8 mouse cellular contexts compared by ENCODE assay signal in genomic region chr1:93100243-93100575, GRCm38 (mm10). TPM values are rescaled to one million over a fixed set of nuclear protein-coding genes. Genes with fewer than 3 reads are reported as not detected.
DNase-seq lines count a peak whose midpoint lies in the region; ATAC-seq and TF ChIP-seq lines count a peak whose summit lies in the region.

No protein-coding gene starts in this region.

- H3K9me3 ChIP-seq in embryonic facial prominence, embryonic 10.5 days, result no peaks in the 10 kb centered on the region
- no peaks in the 10 kb centered on the region for H3K9me3 ChIP-seq in heart, embryonic 15.5 days (replicated peaks)
- no peaks in the 10 kb centered on the region for H3K9me3 ChIP-seq in limb, embryonic 14.5 days (ENCODE audit: control insufficient read depth, low read length)
- no peaks in the 10 kb centered on the region for H3K9me3 ChIP-seq in stomach, embryonic 15.5 days

- no peak overlapping the region for H3K27ac ChIP-seq in liver, adult 2 months (replicated peaks; ENCODE audit: insufficient read depth, low read depth, low read length)
- peak overlapping the region; percentile 79 for H3K27ac ChIP-seq in embryonic facial prominence, embryonic 10.5 days (replicated peaks)
- no peak overlapping the region for H3K27ac ChIP-seq in heart, embryonic 15.5 days
- H3K27ac ChIP-seq in limb, embryonic 14.5 days (replicated peaks; ENCODE audit: low read depth, low read length), result no peak overlapping the region
- H3K27ac ChIP-seq in stomach, embryonic 15.5 days, result no peak overlapping the region

- peaks cover 5% of the 10 kb centered on the region; the same call in 1 of the 2 replicates for H3K4me1 ChIP-seq in liver, adult 2 months (ENCODE audit: control insufficient read depth, insufficient read depth, low read length)
- H3K4me1 ChIP-seq in embryonic facial prominence, embryonic 10.5 days, result peaks cover 25% of the 10 kb centered on the region
- H3K4me1 ChIP-seq in heart, embryonic 15.5 days (replicated peaks), result peaks cover 20% of the 10 kb centered on the region
- no peaks in the 10 kb centered on the region for H3K4me1 ChIP-seq in limb, embryonic 14.5 days (ENCODE audit: control insufficient read depth, insufficient read depth, low read length)
- peaks cover 18% of the 10 kb centered on the region for H3K4me1 ChIP-seq in stomach, embryonic 15.5 days

- WGBS in liver, adult 2 months, result 5% methylated on average over 18 of the region's 18 CpGs
- WGBS in embryonic facial prominence, embryonic 10.5 days, result 2% methylated on average over 18 of the region's 18 CpGs
- 6% methylated on average over 18 of the region's 18 CpGs for WGBS in heart, embryonic 15.5 days
- WGBS in limb, embryonic 14.5 days, result 4% methylated on average over 18 of the region's 18 CpGs
- 3% methylated on average over 18 of the region's 18 CpGs for WGBS in stomach, embryonic 15.5 days

- peak overlapping the region; percentile 92 for H3K4me2 ChIP-seq in heart, embryonic 15.5 days
- peak overlapping the region; percentile 99 for H3K4me2 ChIP-seq in limb, embryonic 14.5 days (replicated peaks; ENCODE audit: low read depth, low read length, severe bottlenecking)
- peak overlapping the region; percentile 95 for H3K4me2 ChIP-seq in stomach, embryonic 15.5 days

- no peaks in the 10 kb centered on the region for H3K79me2 ChIP-seq in liver, adult 2 months (ENCODE audit: control insufficient read depth, insufficient read depth, low read length)

- TF ChIP-seq CTCF in liver, adult 2 months (IDR thresholded peaks at IDR 0.05; ENCODE audit: low read depth, low read length), result no peak

- no peaks in the 10 kb centered on the region for H3K36me3 ChIP-seq in liver, adult 2 months (ENCODE audit: control insufficient read depth, insufficient read depth, low read length)
- H3K36me3 ChIP-seq in embryonic facial prominence, embryonic 10.5 days (replicated peaks), result no peaks in the 10 kb centered on the region
- no peaks in the 10 kb centered on the region for H3K36me3 ChIP-seq in heart, embryonic 15.5 days
- H3K36me3 ChIP-seq in limb, embryonic 14.5 days (ENCODE audit: control insufficient read depth, insufficient read depth, low read length), result no peaks in the 10 kb centered on the region
- no peaks in the 10 kb centered on the region for H3K36me3 ChIP-seq in stomach, embryonic 15.5 days

- no peak overlapping the region for H3K9ac ChIP-seq in liver, adult 2 months (ENCODE audit: low read depth, low read length)
- peak overlapping the region; percentile 55 for H3K9ac ChIP-seq in heart, embryonic 15.5 days
- peak overlapping the region; percentile 52 for H3K9ac ChIP-seq in limb, embryonic 14.5 days (ENCODE audit: low read depth, low read length, severe bottlenecking)
- H3K9ac ChIP-seq in stomach, embryonic 15.5 days, result no peak overlapping the region

- no peak for TF ChIP-seq POLR2A in liver, adult 2 months (IDR thresholded peaks at IDR 0.05; ENCODE audit: extremely low read depth, insufficient read depth, low read length)
- no peak for TF ChIP-seq POLR2A in limb, embryonic 14.5 days (IDR thresholded peaks at IDR 0.05; ENCODE audit: borderline replicate concordance, extremely low read depth, insufficient read depth, insufficient read length)

- DNase-seq in liver, adult 2 months (ENCODE audit: extremely low read depth, low read depth, low spot score), result no peak
- no peak for DNase-seq in liver
- DNase-seq in embryonic facial prominence, embryonic 10.5 days (ENCODE audit: low spot score), result no peak
- no peak for DNase-seq in limb, embryonic 14.5 days (ENCODE audit: low spot score)
- DNase-seq in thymus, adult 18-20 months, result no peak

- ATAC-seq in heart, embryonic 15.5 days (replicated peaks; ENCODE audit: insufficient number of reproducible peaks, insufficient read depth, low FRiP score, low read depth), result no peak
- ATAC-seq in limb, embryonic 14.5 days (ENCODE audit: low FRiP score, low read depth), result no peak
- no peak for ATAC-seq in stomach, embryonic 15.5 days (ENCODE audit: insufficient read depth, low FRiP score, low read depth)
- no peak for ATAC-seq in frontal cortex, adult (ENCODE audit: low TSS enrichment)

- peaks cover 24% of the 10 kb centered on the region for H3K27me3 ChIP-seq in liver, adult 2 months (ENCODE audit: control insufficient read depth, insufficient read depth, low read length)
- peaks cover 67% of the 10 kb centered on the region for H3K27me3 ChIP-seq in embryonic facial prominence, embryonic 10.5 days (replicated peaks; ENCODE audit: low read depth, poor library complexity, severe bottlenecking)
- peaks cover 64% of the 10 kb centered on the region for H3K27me3 ChIP-seq in heart, embryonic 15.5 days
- peaks cover 38% of the 10 kb centered on the region for H3K27me3 ChIP-seq in limb, embryonic 14.5 days (ENCODE audit: control insufficient read depth, insufficient read depth, low read length)
- H3K27me3 ChIP-seq in stomach, embryonic 15.5 days (replicated peaks), result peaks cover 39% of the 10 kb centered on the region

- peak overlapping the region; percentile 37; the same call in 1 of the 2 replicates for H3K4me3 ChIP-seq in liver, adult 2 months (ENCODE audit: insufficient read depth, low read depth, low read length)
- H3K4me3 ChIP-seq in embryonic facial prominence, embryonic 10.5 days, result peak overlapping the region; percentile 74
- peak overlapping the region; percentile 57 for H3K4me3 ChIP-seq in heart, embryonic 15.5 days
- H3K4me3 ChIP-seq in limb, embryonic 14.5 days (replicated peaks; ENCODE audit: low read length), result peak overlapping the region; percentile 54
- peak overlapping the region; percentile 50 for H3K4me3 ChIP-seq in stomach, embryonic 15.5 days (replicated peaks)

RNA-seq across cellular contexts. Expression of gene Kif1a, which starts 1.5 kb away (rescaled TPM):
- 0.09 and 0.54 TPM in 2 replicates for total RNA-seq in liver, adult 2 months (2014; rRNA removed)
- 0.09 and 0.11 TPM in 2 replicates for polyA plus RNA-seq in liver, adult 2 months (2012; rRNA removed)
- 23.9 and 27.5 TPM in 2 replicates for polyA plus RNA-seq in embryonic facial prominence, embryonic 10.5 days (2016; fragmentation: Nextera tagmentation; extraction: Ambion mirVana)
- polyA plus RNA-seq in heart, embryonic 15.5 days (2015; fragmentation: Nextera tagmentation; extraction: Ambion mirVana), result 10.2 and 13.8 TPM in 2 replicates
- polyA plus RNA-seq in limb, embryonic 14.5 days (2012; rRNA removed), result 8.1 and 10.4 TPM in 2 replicates
- 16.4 and 17.5 TPM in 2 replicates for polyA plus RNA-seq in limb, embryonic 14.5 days (2014; fragmentation: Nextera tagmentation; extraction: Ambion mirVana)
- polyA plus RNA-seq in stomach, embryonic 15.5 days (2015; fragmentation: Nextera tagmentation; extraction: Ambion mirVana), result 15.2 and 18.3 TPM in 2 replicates

RNA-seq across cellular contexts. Expression of gene Agxt, which starts 34.8 kb away (rescaled TPM):
- total RNA-seq in liver, adult 2 months (2014; rRNA removed), result 394 and 587 TPM in 2 replicates
- 374 and 553 TPM in 2 replicates for polyA plus RNA-seq in liver, adult 2 months (2012; rRNA removed)
- polyA plus RNA-seq in embryonic facial prominence, embryonic 10.5 days (2016; fragmentation: Nextera tagmentation; extraction: Ambion mirVana), result not detected in 2 replicates
- polyA plus RNA-seq in heart, embryonic 15.5 days (2015; fragmentation: Nextera tagmentation; extraction: Ambion mirVana), result 0.14 TPM in 1 of 2 replicates, not detected in the other
- not detected in 2 replicates for polyA plus RNA-seq in limb, embryonic 14.5 days (2012; rRNA removed)
- polyA plus RNA-seq in limb, embryonic 14.5 days (2014; fragmentation: Nextera tagmentation; extraction: Ambion mirVana), result not detected in 2 replicates
- polyA plus RNA-seq in stomach, embryonic 15.5 days (2015; fragmentation: Nextera tagmentation; extraction: Ambion mirVana), result 0.44 and 0.54 TPM in 2 replicates

Comparison
In these comparisons a context has a peak if more than half of its experiments do, and no peak if none do; other contexts are left out.
1. H3K9ac ChIP-seq: peak in heart, embryonic 15.5 days (single experiment) and limb, embryonic 14.5 days (single experiment); none in liver, adult 2 months (single experiment) and stomach, embryonic 15.5 days (single experiment).
2. RNA of gene Agxt, which starts 34.8 kb away (polyA plus RNA-seq): 374 to 553 TPM in liver, adult 2 months; 0.44 to 0.54 TPM in stomach, embryonic 15.5 days, not detected in limb, embryonic 14.5 days, not detected in embryonic facial prominence, embryonic 10.5 days and 0.14 TPM in heart, embryonic 15.5 days; every median in the first group is over 100 times any median in the second.
3. Peak in every context shown above with its lines, with median percentiles within 50 percentile points of each other: H3K4me3 ChIP-seq and H3K4me2 ChIP-seq.